In genomic region chr19:7479751-7480248, GRCm38 (mm10) we compare ENCODE assay signal across 22 mouse cellular contexts. TPM values are rescaled to one million over a fixed set of nuclear protein-coding genes. Genes with fewer than 3 reads are reported as not detected.
DNase-seq lines count a peak whose midpoint lies in the region; ATAC-seq lines count a peak whose summit lies in the region.
"Had no signal": no experiment of that assay in that cellular context is flagged by ENCODE, and none has a peak within 500 bp of the region (broad histone marks: within the 10 kb centered on the region; RNA-seq: fewer than 3 reads in every experiment).

No protein-coding gene starts in this region.

- no peak for DNase-seq in forebrain, embryonic 14.5 days (ENCODE audit: low spot score)
- no peak for DNase-seq in forebrain, embryonic 11.5 days (ENCODE audit: low spot score)
- no peak for DNase-seq in neural tube, embryonic 10.5 days (ENCODE audit: extremely low spot score, low spot score)
- DNase-seq in heart, adult 11 months, result no peak
- DNase-seq: adrenal gland, postnatal 10 days; cerebellum, postnatal 14 days; embryo, embryonic 11 days; heart, postnatal 14 days; kidney, adult 8-10 months; kidney, postnatal 14 days; liver, embryonic 13.5 days; lung, embryonic 14.5 days; lung, postnatal 36 days; spleen, adult 18-20 months; thymus, postnatal 25 days had no signal

- peaks cover 7% of the 10 kb centered on the region for H3K4me1 ChIP-seq in forebrain, embryonic 14.5 days (ENCODE audit: control insufficient read depth, insufficient read depth, low read length)
- peaks cover 2% of the 10 kb centered on the region; the same call in 1 of the 2 replicates for H3K4me1 ChIP-seq in forebrain, embryonic 11.5 days (replicated peaks; ENCODE audit: control insufficient read depth, insufficient read depth, low read length)
- peaks cover 17% of the 10 kb centered on the region for H3K4me1 ChIP-seq in neural tube, embryonic 12.5 days
- H3K4me1 ChIP-seq in midbrain, embryonic 16.5 days (ENCODE audit: control insufficient read depth, insufficient read depth, low read length), result peaks cover 47% of the 10 kb centered on the region

- H3K9me3 ChIP-seq in forebrain, embryonic 14.5 days (replicated peaks; ENCODE audit: control insufficient read depth, low read length), result no peaks in the 10 kb centered on the region
- H3K9me3 ChIP-seq in forebrain, embryonic 11.5 days (ENCODE audit: control insufficient read depth, low read length), result no peaks in the 10 kb centered on the region
- no peaks in the 10 kb centered on the region for H3K9me3 ChIP-seq in neural tube, embryonic 12.5 days
- no peaks in the 10 kb centered on the region for H3K9me3 ChIP-seq in midbrain, embryonic 16.5 days (replicated peaks; ENCODE audit: control insufficient read depth, low read length, poor library complexity, severe bottlenecking)
- H3K9me3 ChIP-seq: heart, embryonic 12.5 days; limb, embryonic 12.5 days; liver, embryonic 13.5 days had no signal

- no peak overlapping the region for H3K9ac ChIP-seq in forebrain, embryonic 14.5 days (ENCODE audit: low read length)
- no peak overlapping the region for H3K9ac ChIP-seq in forebrain, embryonic 11.5 days (ENCODE audit: low read length)
- H3K9ac ChIP-seq in neural tube, embryonic 12.5 days, result no peak overlapping the region
- H3K9ac ChIP-seq in midbrain, embryonic 16.5 days (ENCODE audit: low read depth, low read length), result no peak overlapping the region
- H3K9ac ChIP-seq: heart, embryonic 12.5 days; limb, embryonic 12.5 days; liver, embryonic 13.5 days; lung, embryonic 14.5 days had no signal

- WGBS in forebrain, embryonic 14.5 days, result 93% methylated on average over 3 of the region's 3 CpGs
- 94% methylated on average over 3 of the region's 3 CpGs for WGBS in forebrain, embryonic 11.5 days
- WGBS in neural tube, embryonic 12.5 days, result 96% methylated on average over 3 of the region's 3 CpGs
- over 99% methylated on average over 3 of the region's 3 CpGs for WGBS in midbrain, embryonic 16.5 days

- no peak overlapping the region for H3K4me3 ChIP-seq in forebrain, embryonic 14.5 days (ENCODE audit: low read depth, low read length)
- no peak overlapping the region for H3K4me3 ChIP-seq in forebrain, embryonic 11.5 days (ENCODE audit: low read depth, low read length)
- H3K4me3 ChIP-seq in neural tube, embryonic 12.5 days, result no peak overlapping the region
- H3K4me3 ChIP-seq in midbrain, embryonic 16.5 days (ENCODE audit: low read depth, low read length), result no peak overlapping the region
- H3K4me3 ChIP-seq: heart, embryonic 12.5 days; limb, embryonic 12.5 days; liver, embryonic 13.5 days had no signal

- no peak overlapping the region for H3K27ac ChIP-seq in forebrain, embryonic 14.5 days (ENCODE audit: low read depth, low read length)
- no peak overlapping the region for H3K27ac ChIP-seq in forebrain, embryonic 11.5 days (ENCODE audit: low read depth, low read length)
- no peak overlapping the region for H3K27ac ChIP-seq in neural tube, embryonic 12.5 days
- H3K27ac ChIP-seq in midbrain, embryonic 16.5 days (ENCODE audit: low read length), result no peak overlapping the region
- H3K27ac ChIP-seq: limb, embryonic 12.5 days; liver, embryonic 13.5 days had no signal

- ATAC-seq in forebrain, embryonic 14.5 days, result no peak
- ATAC-seq in forebrain, embryonic 11.5 days (replicated peaks; ENCODE audit: low FRiP score), result no peak
- ATAC-seq in neural tube, embryonic 12.5 days (ENCODE audit: low FRiP score, low read depth), result no peak
- ATAC-seq in midbrain, embryonic 16.5 days, result no peak
- no peak for ATAC-seq in megakaryocyte progenitor cell, adult 5-6 weeks (replicated peaks; ENCODE audit: poor library complexity)
- ATAC-seq: activated CD4-positive, CD25-positive, alpha-beta regulatory T cell, adult 4 months; CD4-positive, CD25-positive, alpha-beta regulatory T cell, adult 4 months had no signal

- no peaks in the 10 kb centered on the region for H3K36me3 ChIP-seq in forebrain, embryonic 14.5 days (ENCODE audit: control insufficient read depth, insufficient read depth, low read length)
- H3K36me3 ChIP-seq in forebrain, embryonic 11.5 days (ENCODE audit: control insufficient read depth, insufficient read depth, low read length), result no peaks in the 10 kb centered on the region
- peaks cover 8% of the 10 kb centered on the region for H3K36me3 ChIP-seq in neural tube, embryonic 12.5 days
- H3K36me3 ChIP-seq in midbrain, embryonic 16.5 days (ENCODE audit: control insufficient read depth, insufficient read depth, low read length), result no peaks in the 10 kb centered on the region

- peak overlapping the region; percentile 77 for H3K4me2 ChIP-seq in forebrain, embryonic 14.5 days (ENCODE audit: low read length)
- H3K4me2 ChIP-seq in forebrain, embryonic 11.5 days (ENCODE audit: low read depth, low read length, severe bottlenecking), result no peak overlapping the region; the same call in 1 of the 2 replicates
- H3K4me2 ChIP-seq in neural tube, embryonic 12.5 days (replicated peaks), result peak overlapping the region; percentile 69; the same call in 1 of the 2 replicates
- peak overlapping the region; percentile 82 for H3K4me2 ChIP-seq in midbrain, embryonic 16.5 days (ENCODE audit: low read length)
- H3K4me2 ChIP-seq: heart, embryonic 12.5 days; limb, embryonic 12.5 days; liver, embryonic 13.5 days; lung, embryonic 14.5 days had no signal

- H3K27me3 ChIP-seq in forebrain, embryonic 14.5 days (replicated peaks; ENCODE audit: control insufficient read depth, insufficient read depth, low read length), result no peaks in the 10 kb centered on the region
- H3K27me3 ChIP-seq in forebrain, embryonic 11.5 days (ENCODE audit: control insufficient read depth, insufficient read depth, low read length), result no peaks in the 10 kb centered on the region
- no peaks in the 10 kb centered on the region for H3K27me3 ChIP-seq in neural tube, embryonic 12.5 days (replicated peaks)
- H3K27me3 ChIP-seq in midbrain, embryonic 16.5 days (ENCODE audit: control insufficient read depth, insufficient read depth, low read depth, low read length), result no peaks in the 10 kb centered on the region
- H3K27me3 ChIP-seq: heart, embryonic 12.5 days; limb, embryonic 12.5 days; liver, embryonic 13.5 days had no signal

RNA-seq across cellular contexts. Expression of gene Rtn3, which starts 3.3 kb away (rescaled TPM):
- polyA plus RNA-seq in forebrain, embryonic 14.5 days (2014; fragmentation: Nextera tagmentation; extraction: Ambion mirVana), result 464 and 468 TPM in 2 replicates
- 268 and 273 TPM in 2 replicates for polyA plus RNA-seq in forebrain, embryonic 11.5 days (2014; fragmentation: Nextera tagmentation; extraction: Ambion mirVana)
- 390 and 430 TPM in 2 replicates for polyA plus RNA-seq in neural tube, embryonic 12.5 days (2016; fragmentation: Nextera tagmentation; extraction: Ambion mirVana)
- polyA plus RNA-seq in midbrain, embryonic 16.5 days (2015; fragmentation: Nextera tagmentation; extraction: Ambion mirVana), result 654 and 682 TPM in 2 replicates
- 281 and 296 TPM in 2 replicates for total RNA-seq in megakaryocyte progenitor cell, adult 5-6 weeks (2015)
- 85.5 and 97.7 TPM in 2 replicates for total RNA-seq in megakaryocyte progenitor cell, adult 5-6 weeks (2017)

RNA-seq across cellular contexts. Expression of gene Atl3, which starts 14.0 kb away (rescaled TPM):
- 5.9 and 7.1 TPM in 2 replicates for polyA plus RNA-seq in forebrain, embryonic 14.5 days (2014; fragmentation: Nextera tagmentation; extraction: Ambion mirVana)
- 9.8 and 10.3 TPM in 2 replicates for polyA plus RNA-seq in forebrain, embryonic 11.5 days (2014; fragmentation: Nextera tagmentation; extraction: Ambion mirVana)
- polyA plus RNA-seq in neural tube, embryonic 12.5 days (2016; fragmentation: Nextera tagmentation; extraction: Ambion mirVana), result 7.3 and 8.3 TPM in 2 replicates
- polyA plus RNA-seq in midbrain, embryonic 16.5 days (2015; fragmentation: Nextera tagmentation; extraction: Ambion mirVana), result 6.7 and 6.8 TPM in 2 replicates
- 45.3 and 45.7 TPM in 2 replicates for total RNA-seq in megakaryocyte progenitor cell, adult 5-6 weeks (2015)
- total RNA-seq in megakaryocyte progenitor cell, adult 5-6 weeks (2017), result 51.2 and 59.5 TPM in 2 replicates
